Mouse (Mus musculus) liver, embryonic 11.5 days (tissue): ENCODE measurements around the gene Gm10638. TPM values are rescaled to one million over a fixed set of nuclear protein-coding genes. Genes with fewer than 3 reads are reported as not detected.

ENCODE experiments used
- ATAC-seq: fragments of 200-750 bp; cut with Nextera tagmentation; replicated peaks from 2 replicates; pipeline ENCODE4 v1.8.0; 2017; ENCODE audit warnings: moderate number of reproducible peaks, mild to moderate bottlenecking, moderate TSS enrichment, moderate library complexity; ENCODE audit not compliant: low FRiP score
- DNase-seq: peaks from one replicate; pipeline ENCODE4 v3.0.0-alpha.2; 2017; ENCODE audit warnings: low spot score
- H3K27ac ChIP-seq: fragments of 300-500 bp; sonication (generic); 2 replicates; pipeline ENCODE4 v1.5.1; 2014; ENCODE audit warnings: mild to moderate bottlenecking, low read depth, low read length, control low read depth
- H3K27me3 ChIP-seq: fragments of 300-500 bp; sonication (generic); replicated peaks from 2 replicates; pipeline ENCODE4 v1.6.1; 2014; ENCODE audit warnings: low read length, mixed read lengths; ENCODE audit not compliant: control insufficient read depth, insufficient read depth
- H3K36me3 ChIP-seq: fragments of 300-500 bp; sonication (generic); 2 replicates; pipeline ENCODE4 v1.6.1; 2014; ENCODE audit warnings: mild to moderate bottlenecking, low read length, moderate library complexity, mixed read lengths; ENCODE audit not compliant: control insufficient read depth, insufficient read depth
- H3K4me1 ChIP-seq: fragments of 300-500 bp; sonication (generic); replicated peaks from 2 replicates; pipeline ENCODE4 v1.6.1; 2014; ENCODE audit warnings: low read length, mixed read lengths; ENCODE audit not compliant: control insufficient read depth, insufficient read depth
- H3K4me2 ChIP-seq: fragments of 300-500 bp; sonication (generic); 2 replicates; pipeline ENCODE4 v1.6.1; 2014; ENCODE audit warnings: mild to moderate bottlenecking, control low read depth, moderate library complexity
- H3K4me3 ChIP-seq: fragments of 300-500 bp; sonication (generic); 2 replicates; pipeline ENCODE4 v1.5.1; 2014; ENCODE audit warnings: low read depth, low read length, control low read depth
- H3K9ac ChIP-seq: fragments of 300-500 bp; sonication (generic); 2 replicates; pipeline ENCODE4 v1.6.1; 2014; ENCODE audit warnings: low read depth, low read length, control low read depth
- H3K9me3 ChIP-seq: fragments of 300-500 bp; sonication (generic); 2 replicates; pipeline ENCODE4 v1.6.1; 2016; ENCODE audit warnings: low read length, inconsistent platforms, mixed read lengths; ENCODE audit not compliant: control insufficient read depth
- WGBS: fragments of 180-500 bp; shearing (Covaris S2); extraction: QIAGEN DNeasy Blood & Tissue Kit; methylation state at CpG from one replicate; pipeline ENCODE4 v1.1.7; 2014; 5-methylcytosine and 5-hydroxymethylcytosine counted together
- polyA plus RNA-seq: library from polyadenylated mRNA; unstranded; fragments of >200 nt; fragmentation: Nextera tagmentation; extraction: Ambion mirVana; gene quantifications from 2 replicates; pipeline ENCODE4 v1.2.1, GENCODE M21; 2014

The Gm10638 gene
- polyA plus RNA-seq, 1 experiment from 2014 or later = 1.1 TPM

- Histone ChIP-seq H3K4me1 (peaks cover 23% of the 10 kb centered on the region), H3K36me3 (no peaks in the 10 kb centered on the region), H3K9me3 (no peaks in the 10 kb centered on the region), H3K4me2 (no peak overlapping the region), H3K27ac (no peak overlapping the region), H3K4me3 (no peak overlapping the region), H3K27me3 (no peaks in the 10 kb centered on the region), H3K9ac (no peak overlapping the region)
- no peak for ATAC-seq
- DNase-seq = no peak
- WGBS = 41% methylated on average over 3 of the region's 3 CpGs
These were observed 15.2 kb upstream of the Gm10638 start for GRCm38 (mm10) chr8:86730303-86730702.

DNA sequence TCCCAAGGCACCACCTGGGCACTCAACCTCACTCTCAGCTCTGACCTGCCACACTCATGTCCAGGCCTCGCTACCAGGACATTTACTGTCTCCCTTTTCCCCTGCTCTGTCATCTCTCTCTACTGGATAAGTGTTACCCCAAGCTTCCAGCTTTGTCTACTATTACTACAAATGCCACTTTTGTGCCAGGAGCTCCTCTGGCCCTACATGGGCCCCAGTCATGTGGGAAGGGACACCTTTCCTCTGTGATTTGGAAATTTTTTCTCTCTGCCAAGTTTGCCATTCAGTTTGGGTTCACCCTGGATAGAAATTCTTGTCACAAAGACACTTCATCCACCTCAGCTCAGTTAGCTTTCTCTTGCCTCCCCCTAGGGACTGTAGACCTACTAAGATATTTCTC is 14.6 kb upstream of the Gm10638 start:
- Histone ChIP-seq H3K4me3 (no peak overlapping the region), H3K9me3 (no peaks in the 10 kb centered on the region), H3K36me3 (no peaks in the 10 kb centered on the region), H3K27me3 (no peaks in the 10 kb centered on the region), H3K27ac (no peak overlapping the region), H3K4me1 (peaks cover 29% of the 10 kb centered on the region), H3K4me2 (no peak overlapping the region), H3K9ac (no peak overlapping the region)
- no peak for DNase-seq
- 97% methylated on average over 1 of the region's 1 CpGs for WGBS
- no peak for ATAC-seq

DNA sequence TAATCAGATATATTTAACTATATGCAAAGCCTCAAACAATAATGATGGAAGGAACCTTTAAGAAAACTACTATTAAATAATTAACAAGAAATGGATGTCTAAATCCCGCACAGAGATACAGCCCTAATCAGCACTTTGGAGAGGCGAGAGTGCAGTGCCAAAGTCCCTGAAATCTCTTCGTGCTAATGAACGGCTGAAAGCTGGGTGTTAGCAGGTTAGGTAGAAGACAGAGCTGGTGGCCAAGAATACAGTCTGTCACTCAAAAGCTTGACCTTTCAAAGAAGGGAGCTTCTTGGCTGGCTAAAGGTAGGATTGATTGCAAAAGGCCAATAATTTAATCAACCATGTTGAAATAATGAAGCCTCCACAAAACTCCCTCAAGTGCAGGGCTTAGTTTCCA is 11.3 kb upstream of the Gm10638 start:
- H3K4me2 ChIP-seq = no peak overlapping the region
- no peaks in the 10 kb centered on the region for H3K9me3 ChIP-seq
- no peaks in the 10 kb centered on the region for H3K27me3 ChIP-seq
- no peak overlapping the region for H3K4me3 ChIP-seq
- no peaks in the 10 kb centered on the region for H3K36me3 ChIP-seq
- no peak for DNase-seq
- 77% methylated on average over 4 of the region's 4 CpGs for WGBS
- H3K27ac ChIP-seq = no peak overlapping the region
- ATAC-seq = no peak
- peaks cover 23% of the 10 kb centered on the region for H3K4me1 ChIP-seq
- no peak overlapping the region for H3K9ac ChIP-seq

GRCm38 (mm10) chr8:86734954-86735353 is 10.5 kb upstream of the Gm10638 start:
- Histone ChIP-seq H3K27me3 (no peaks in the 10 kb centered on the region), H3K9me3 (no peaks in the 10 kb centered on the region), H3K4me3 (no peak overlapping the region), H3K27ac (no peak overlapping the region), H3K4me2 (no peak overlapping the region), H3K4me1 (peaks cover 23% of the 10 kb centered on the region), H3K36me3 (no peaks in the 10 kb centered on the region), H3K9ac (no peak overlapping the region)
- no peak for ATAC-seq
- no peak for DNase-seq
- 71% methylated on average over 1 of the region's 1 CpGs for WGBS

DNA sequence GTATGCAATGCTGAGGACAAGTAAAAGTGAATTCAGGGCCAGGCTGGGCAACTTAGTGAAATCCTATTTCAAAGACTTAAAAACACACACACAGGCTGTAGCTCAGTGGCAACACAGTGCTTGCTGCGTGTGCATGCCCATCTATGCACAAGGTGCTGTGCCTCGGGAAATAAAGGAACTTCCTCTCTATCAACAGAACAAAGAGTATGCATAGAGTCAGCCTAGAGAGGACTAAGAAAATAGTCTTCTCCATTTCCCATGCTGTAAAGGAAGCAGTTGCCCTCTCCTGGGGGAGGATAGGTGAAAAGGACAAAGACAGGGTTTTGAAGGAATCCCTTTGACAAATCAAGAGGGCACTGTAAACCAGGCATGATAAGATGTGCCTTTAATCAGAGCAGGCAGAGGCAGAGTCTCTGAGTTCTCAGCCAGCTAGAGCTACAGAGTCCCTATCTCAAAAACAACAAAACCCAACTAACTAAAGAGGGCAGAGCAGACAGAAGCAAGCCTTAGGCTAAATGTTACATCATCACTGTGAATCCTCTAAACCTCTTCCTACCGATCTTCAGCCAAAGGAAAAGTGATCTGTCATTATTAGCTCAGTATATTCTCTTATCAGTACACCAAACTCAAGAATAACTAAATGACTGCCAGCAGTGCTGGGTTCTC is 9.9 kb upstream of the Gm10638 start:
- ATAC-seq (peak; percentile 47; the same call in 1 of the 2 replicates), DNase-seq (no peak)
- WGBS = 14% methylated on average over 3 of the region's 3 CpGs
- Histone ChIP-seq H3K27me3 (no peaks in the 10 kb centered on the region), H3K4me3 (no peak overlapping the region), H3K36me3 (no peaks in the 10 kb centered on the region), H3K9ac (no peak overlapping the region), H3K4me2 (no peak overlapping the region), H3K9me3 (no peaks in the 10 kb centered on the region), H3K27ac (no peak overlapping the region), H3K4me1 (peaks cover 23% of the 10 kb centered on the region)

GRCm38 (mm10) chr8:86740899-86741298 is 4.6 kb upstream of the Gm10638 start:
- H3K27ac ChIP-seq = no peak overlapping the region
- ATAC-seq (no peak), DNase-seq (no peak)
- no peaks in the 10 kb centered on the region for H3K36me3 ChIP-seq
- no peaks in the 10 kb centered on the region for H3K27me3 ChIP-seq
- no peak overlapping the region for H3K9ac ChIP-seq
- H3K4me3 ChIP-seq = no peak overlapping the region
- no peak overlapping the region for H3K4me2 ChIP-seq
- H3K9me3 ChIP-seq = no peaks in the 10 kb centered on the region
- H3K4me1 ChIP-seq = peaks cover 14% of the 10 kb centered on the region

DNA sequence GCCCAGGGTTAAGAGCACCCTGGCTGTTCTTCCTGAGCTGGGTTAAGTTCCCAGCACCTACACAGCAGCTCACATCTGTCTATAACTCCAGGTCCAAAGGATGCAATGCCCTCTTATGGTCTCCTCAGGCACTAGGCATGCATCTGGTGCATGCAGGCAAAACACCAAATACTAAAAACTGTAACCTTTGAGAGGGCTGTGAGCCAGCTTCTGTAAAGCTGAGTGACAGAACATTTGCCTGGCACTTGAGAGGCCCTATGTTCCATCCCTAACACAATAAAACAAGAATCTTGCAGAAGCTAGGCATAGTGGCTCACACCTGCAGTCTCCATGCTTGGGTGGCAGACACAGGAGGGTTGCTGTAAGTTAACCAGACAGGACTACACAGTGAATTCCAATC is 3.9 kb upstream of the Gm10638 start:
- H3K27me3 ChIP-seq = no peaks in the 10 kb centered on the region
- DNase-seq (no peak), ATAC-seq (no peak)
- H3K27ac ChIP-seq = no peak overlapping the region
- H3K9ac ChIP-seq = no peak overlapping the region
- H3K4me3 ChIP-seq = no peak overlapping the region
- no peaks in the 10 kb centered on the region for H3K9me3 ChIP-seq
- H3K4me2 ChIP-seq = no peak overlapping the region
- peaks cover 11% of the 10 kb centered on the region for H3K4me1 ChIP-seq
- H3K36me3 ChIP-seq = no peaks in the 10 kb centered on the region

DNA sequence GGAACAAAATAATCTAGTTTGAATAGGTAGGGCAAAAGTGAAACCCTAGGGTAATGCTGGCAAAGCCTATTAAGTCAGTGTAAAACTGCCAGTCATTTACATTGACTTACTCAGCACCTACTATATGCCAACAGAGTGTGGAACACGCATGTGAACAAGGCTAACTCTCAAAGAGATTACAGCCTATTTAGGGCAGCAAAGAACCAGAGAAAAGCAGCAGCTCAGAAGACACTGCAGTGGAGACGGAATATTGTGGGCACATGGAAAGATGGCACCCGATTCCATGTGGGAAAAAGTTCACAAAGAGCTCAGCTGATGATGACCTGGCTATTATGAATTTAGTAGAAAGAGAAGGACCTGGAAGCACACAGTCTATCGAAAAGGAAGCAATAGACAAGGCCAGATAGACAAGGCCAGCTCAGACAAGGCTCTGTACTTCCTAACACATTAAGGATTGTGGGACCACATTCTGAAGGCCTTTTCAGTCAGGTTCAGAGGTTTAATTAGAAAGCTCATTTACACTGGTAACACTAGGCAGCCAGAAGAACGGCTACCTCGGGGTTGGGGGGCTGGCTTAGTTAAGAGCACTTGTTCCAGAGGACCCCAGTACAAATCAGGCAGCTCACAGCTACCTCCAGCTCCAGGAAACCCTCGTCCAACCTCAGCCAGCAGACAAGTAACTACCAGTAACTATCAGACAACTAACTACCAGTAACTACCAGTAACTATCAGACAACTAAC is 2.7 kb upstream of the Gm10638 start:
- Histone ChIP-seq H3K27me3 (no peaks in the 10 kb centered on the region), H3K27ac (no peak overlapping the region), H3K9me3 (no peaks in the 10 kb centered on the region), H3K4me3 (no peak overlapping the region), H3K9ac (peak overlapping the region; percentile 3; the same call in 1 of the 2 replicates), H3K4me1 (peaks cover 10% of the 10 kb centered on the region), H3K4me2 (peak overlapping the region; percentile 45), H3K36me3 (no peaks in the 10 kb centered on the region)
- ATAC-seq (no peak), DNase-seq (no peak)
- WGBS = 68% methylated on average over 7 of the region's 7 CpGs
